Mouse (Mus musculus): ENCODE data around the gene Ces2c. TPM values are rescaled to one million over a fixed set of nuclear protein-coding genes. Genes with fewer than 3 reads are reported as not detected.
"Not testable (repeated sequence)": the region's sequence is repeated elsewhere in the genome, so short reads cannot be mapped to it uniquely, and the experiment has no call there.

The Ces2c gene
- total RNA-seq (2021): not detected
- long read RNA-seq: 0 reads

GRCm38 (mm10) chr8:104846831-104847230 lies at the start of gene Ces2c:
Ces2c (plus strand) TSS chr8:104847068.
- DNase-seq (ENCODE audit: low spot score in 2 of 2): no peak

- no peak for DNase-seq (ENCODE audit: low spot score in 2 of 2)
Measured at GRCm38 (mm10) chr8:104799385-104799784, 47.5 kb upstream of the Ces2c start.

DNA sequence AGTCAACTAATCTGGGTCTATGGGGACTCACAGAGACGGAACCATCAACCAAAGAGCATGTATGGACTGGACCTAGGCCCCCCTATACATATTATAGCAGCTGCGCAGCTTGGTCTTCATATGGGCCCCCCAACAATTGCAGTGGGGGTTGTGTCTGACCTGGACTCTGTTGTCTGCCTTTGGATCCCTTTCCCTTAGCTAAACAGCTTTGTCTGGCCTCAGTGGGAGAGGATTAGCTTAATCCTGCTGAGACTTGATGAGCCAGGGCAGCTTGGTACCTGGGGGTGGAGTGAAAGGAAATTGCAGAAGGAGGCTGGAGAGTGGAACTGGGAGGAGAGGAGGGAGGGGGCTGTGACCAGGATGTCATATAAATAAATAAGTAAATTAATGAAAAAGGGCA lies 40.7 kb upstream of the Ces2c start:
- DNase-seq (ENCODE audit: low spot score in 2 of 2): no peak

DNA sequence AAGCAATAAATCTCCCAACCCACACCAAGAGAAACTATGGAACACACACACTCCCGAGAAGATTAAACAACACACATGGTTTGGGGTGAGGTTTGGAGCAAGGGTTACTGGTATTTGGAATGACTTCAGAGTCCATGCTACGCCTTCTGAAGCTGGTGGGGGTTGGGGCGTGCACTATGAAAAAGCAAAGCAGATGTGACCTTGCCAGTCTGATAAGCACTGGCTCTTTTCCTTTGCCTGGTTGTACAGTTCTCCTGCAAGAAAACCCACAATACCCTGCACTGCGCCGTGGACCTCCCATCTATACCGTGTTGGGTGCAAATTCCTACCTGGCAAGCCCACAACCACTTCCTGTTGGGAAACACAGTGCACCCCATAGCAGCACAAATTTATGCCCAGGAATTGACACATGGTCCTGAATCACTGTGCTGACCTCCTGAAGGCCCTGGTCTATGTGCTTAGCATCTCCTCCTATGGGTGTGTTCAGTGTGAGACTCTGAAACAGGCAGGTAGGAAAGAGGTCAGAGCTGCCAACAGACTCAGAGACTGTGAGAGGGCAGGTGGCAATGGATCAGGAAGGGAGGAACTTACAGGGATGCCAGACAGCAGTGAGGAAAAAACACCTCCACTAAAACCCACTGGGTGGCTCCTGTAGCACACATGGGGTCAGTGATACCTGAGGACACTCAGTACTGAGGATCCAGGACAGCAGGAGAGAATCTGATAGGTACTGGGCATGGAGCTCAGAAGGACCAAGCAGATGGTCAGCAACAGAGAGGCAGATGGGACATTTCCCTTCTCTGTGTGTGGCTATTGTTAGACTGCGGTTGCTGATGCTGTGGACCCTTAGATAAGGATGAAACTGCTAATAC lies 38.1 kb upstream of the Ces2c start:
- no peak for DNase-seq (ENCODE audit: low spot score in 2 of 2)

GRCm38 (mm10) chr8:104809436-104809835 lies 37.4 kb upstream of the Ces2c start:
- no peak for DNase-seq (ENCODE audit: low spot score in 2 of 2)

DNA sequence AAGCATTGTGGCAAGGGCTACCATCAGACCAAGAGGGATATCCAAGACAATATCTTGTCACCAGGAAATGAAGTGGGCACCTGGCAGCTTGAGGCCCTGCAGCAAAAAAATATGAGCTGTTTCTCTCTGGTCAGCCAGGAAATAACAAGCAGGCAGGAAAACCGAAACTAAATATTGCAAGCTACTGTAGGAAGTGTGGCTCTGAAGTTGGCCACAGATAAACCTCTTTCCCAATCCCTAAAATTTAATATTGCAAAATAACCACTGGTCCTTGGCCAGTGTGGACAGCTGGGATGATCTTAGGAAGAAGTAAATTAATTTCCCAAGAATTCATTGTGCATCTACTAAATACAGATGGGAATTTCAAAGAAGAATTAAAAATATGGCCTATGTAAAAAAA lies 20.0 kb upstream of the Ces2c start:
- DNase-seq (ENCODE audit: low spot score in 2 of 2): no peak

- no peak for DNase-seq (ENCODE audit: low spot score in 2 of 2)
Measured at GRCm38 (mm10) chr8:104828221-104828620, 18.6 kb upstream of the Ces2c start.

DNA sequence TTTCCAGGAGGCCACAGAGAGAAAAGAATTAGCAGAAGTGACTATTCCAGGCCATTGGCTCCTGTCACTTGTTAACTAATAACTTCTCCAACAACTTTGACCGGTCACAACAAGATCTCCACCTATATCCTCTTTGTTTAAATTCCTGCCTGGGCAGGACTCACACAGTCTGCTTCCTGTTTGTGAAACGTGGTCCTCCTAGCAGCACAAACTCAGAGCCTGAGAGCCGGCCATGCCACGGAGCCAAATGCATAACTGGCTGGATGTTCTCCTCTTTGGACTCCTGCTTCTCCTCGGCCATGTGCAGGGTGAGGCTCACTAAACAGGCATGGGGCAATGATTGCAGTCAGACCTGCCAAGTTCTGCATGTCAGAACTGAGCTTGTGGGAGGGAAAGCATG lies 15.4 kb upstream of the Ces2c start, which contains the start of gene Ces2b:
Ces2b (plus strand) TSS at position 133 of the 400 bp plus-strand sequence.
- DNase-seq (ENCODE audit: low spot score in 2 of 2): no peak

GRCm38 (mm10) chr8:104841360-104842078 lies 5.3 kb upstream of the Ces2c start:
- DNase-seq (ENCODE audit: low spot score in 2 of 2): no peak

DNA sequence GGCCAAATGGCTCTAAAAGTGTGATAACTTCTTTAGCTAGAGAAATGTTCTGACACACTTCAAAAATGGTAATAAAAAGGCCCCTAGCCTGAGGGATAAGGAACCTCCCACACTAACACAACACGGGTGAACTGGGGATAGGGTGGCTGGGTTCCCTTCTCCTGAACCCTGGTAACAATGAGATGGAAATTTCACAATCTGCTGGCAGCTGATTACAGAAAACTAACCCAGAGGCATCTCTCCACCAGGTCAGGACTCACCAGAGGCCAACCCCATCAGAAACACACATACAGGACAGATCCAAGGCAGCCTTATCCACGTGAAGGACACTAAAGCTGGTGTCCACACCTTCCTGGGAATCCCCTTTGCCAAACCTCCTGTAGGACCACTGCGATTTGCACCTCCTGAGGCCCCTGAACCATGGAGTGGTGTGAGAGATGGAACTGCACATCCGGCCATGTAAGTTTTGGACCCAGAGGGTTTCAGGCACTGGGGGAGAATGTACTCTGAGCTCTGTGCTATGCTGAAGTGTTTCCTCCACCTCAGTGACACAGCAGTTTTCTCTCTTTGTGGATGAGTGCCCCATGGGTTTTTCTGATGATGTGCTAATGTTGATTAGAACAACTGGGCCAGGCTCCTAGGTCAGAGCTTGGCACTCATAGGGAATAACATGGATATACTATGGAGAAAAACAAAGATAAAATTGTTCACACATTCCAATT lies 1.0 kb downstream of the Ces2c start:
- DNase-seq (ENCODE audit: low spot score in 2 of 2): no peak

GRCm38 (mm10) chr8:104866844-104867531 lies 20.1 kb downstream of the Ces2c start:
- not testable (repeated sequence) for DNase-seq (ENCODE audit: low spot score in 2 of 2)

GRCm38 (mm10) chr8:104868876-104869275 lies 22.0 kb downstream of the Ces2c start:
- not testable (repeated sequence) for DNase-seq (ENCODE audit: low spot score in 2 of 2)

GRCm38 (mm10) chr8:104886223-104886926 lies 39.5 kb downstream of the Ces2c start:
- DNase-seq (ENCODE audit: low spot score in 2 of 2): not testable (repeated sequence)

GRCm38 (mm10) chr8:104901746-104902145 lies 54.9 kb downstream of the Ces2c start:
- DNase-seq (ENCODE audit: low spot score in 2 of 2): no peak

Other genes starting within 250 kb of the Ces2c start
- not detected for gene Cdh16, start 222.7 kb upstream of the Ces2c start, total RNA-seq (2021)
- gene Rrad, start 215.7 kb upstream of the Ces2c start, total RNA-seq (2021): 1 to 10 TPM in 1 of 2 experiments, under 1 TPM in 1; 0.89 to 2.0 TPM
- gene Ciao2b, start 205.1 kb upstream of the Ces2c start, total RNA-seq (2021): 10 to 100 TPM; 24.6 to 31.6 TPM
- not detected for gene Ces2a, start 113.1 kb upstream of the Ces2c start, total RNA-seq (2021)
- gene Ces2b, start 15.5 kb upstream of the Ces2c start, total RNA-seq (2021): not detected
- gene Ces2e, start 79.2 kb downstream of the Ces2c start, total RNA-seq (2021): not detected
- not detected for gene Ces2f, start 100.3 kb downstream of the Ces2c start, total RNA-seq (2021)
- under 1 TPM in 1 of 2 experiments, not detected in 1; 0.27 TPM for gene Ces2g, start 114.7 kb downstream of the Ces2c start, total RNA-seq (2021)
- not detected for gene Ces2h, start 153.8 kb downstream of the Ces2c start, total RNA-seq (2021)
- not detected for gene Ces3a, start 201.5 kb downstream of the Ces2c start, total RNA-seq (2021)
- gene Ces3b, start 236.7 kb downstream of the Ces2c start, total RNA-seq (2021): not detected

Data from layer of hippocampus, adult 18-20 months (tissue).